Mouse (Mus musculus) neural tube, embryonic 15.5 days (tissue): ENCODE data around the gene Syce3. TPM values are rescaled to one million over a fixed set of nuclear protein-coding genes. Genes with fewer than 3 reads are reported as not detected.
"Not testable (repeated sequence)": the region's sequence is repeated elsewhere in the genome, so short reads cannot be mapped to it uniquely, and the experiment has no call there.

Experiments used
- ATAC-seq: fragments of 200-750 bp; cut with Nextera tagmentation; 2 replicates; pipeline ENCODE4 v1.8.0; 2017; ENCODE audit warnings: mild to moderate bottlenecking, moderate TSS enrichment, moderate library complexity; ENCODE audit not compliant: low FRiP score
- H3K27ac ChIP-seq: fragments of 300-500 bp; sonication (generic); replicated peaks from 2 replicates; pipeline ENCODE4 v1.5.1; 2015; ENCODE audit warnings: mild to moderate bottlenecking, inconsistent platforms
- H3K27me3 ChIP-seq: fragments of 300-500 bp; sonication (generic); replicated peaks from 2 replicates; pipeline ENCODE4 v1.6.1; 2015; ENCODE audit warnings: inconsistent platforms
- H3K36me3 ChIP-seq: fragments of 300-500 bp; sonication (generic); 2 replicates; pipeline ENCODE4 v1.6.1; 2015; ENCODE audit warnings: inconsistent platforms
- H3K4me1 ChIP-seq: fragments of 300-500 bp; sonication (generic); 2 replicates; pipeline ENCODE4 v1.6.1; 2015; ENCODE audit warnings: inconsistent platforms
- H3K4me2 ChIP-seq: fragments of 300-500 bp; sonication (generic); 2 replicates; pipeline ENCODE4 v1.6.1; 2015; ENCODE audit warnings: inconsistent platforms, mild to moderate bottlenecking, moderate library complexity
- H3K4me3 ChIP-seq: fragments of 300-500 bp; sonication (generic); replicated peaks from 2 replicates; pipeline ENCODE4 v1.5.1; 2015; ENCODE audit warnings: mild to moderate bottlenecking, inconsistent platforms
- H3K9ac ChIP-seq: fragments of 300-500 bp; sonication (generic); replicated peaks from 2 replicates; pipeline ENCODE4 v1.6.1; 2015; ENCODE audit warnings: mild to moderate bottlenecking, inconsistent platforms
- H3K9me3 ChIP-seq: fragments of 300-500 bp; sonication (generic); replicated peaks from 2 replicates; pipeline ENCODE4 v1.6.1; 2016; ENCODE audit warnings: inconsistent platforms
- WGBS: fragments of 180-500 bp; shearing (Covaris S2); methylation state at CpG from one replicate; pipeline ENCODE4 v1.1.7; 2015; ENCODE audit warnings: mixed read lengths; 5-methylcytosine and 5-hydroxymethylcytosine counted together
- polyA plus RNA-seq: library from polyadenylated mRNA; unstranded; fragments of >200 nt; fragmentation: Nextera tagmentation; extraction: Ambion mirVana; gene quantifications from 2 replicates; pipeline ENCODE4 v1.2.1, GENCODE M21; 2015

The Syce3 gene
- polyA plus RNA-seq, 1 experiment from 2014 or later = not detected

GRCm38 (mm10) chr15:89431806-89432205 lies 21.5 kb upstream of the Syce3 start:
- peaks cover 29% of the 10 kb centered on the region for H3K4me1 ChIP-seq
- no peak overlapping the region for H3K9ac ChIP-seq
- WGBS = 95% methylated on average over 6 of the region's 6 CpGs
- no peaks in the 10 kb centered on the region for H3K27me3 ChIP-seq
- ATAC-seq = no peak
- H3K4me3 ChIP-seq = no peak overlapping the region
- H3K4me2 ChIP-seq = no peak overlapping the region
- H3K9me3 ChIP-seq = no peaks in the 10 kb centered on the region
- H3K27ac ChIP-seq = no peak overlapping the region
- H3K36me3 ChIP-seq = peaks cover 11% of the 10 kb centered on the region

GRCm38 (mm10) chr15:89431271-89431670 lies 21.0 kb upstream of the Syce3 start:
- Histone ChIP-seq H3K9ac (0 out of 2 replicates have a peak overlapping the region, but pooled peaks have one; percentile 5), H3K4me1 (peaks cover 29% of the 10 kb centered on the region), H3K9me3 (no peaks in the 10 kb centered on the region), H3K36me3 (peaks cover 16% of the 10 kb centered on the region), H3K27me3 (no peaks in the 10 kb centered on the region), H3K27ac (no peak overlapping the region), H3K4me2 (0 out of 2 replicates have a peak overlapping the region, but pooled peaks have one; percentile 89), H3K4me3 (no peak overlapping the region)
- 91% methylated on average over 3 of the region's 3 CpGs for WGBS
- ATAC-seq = no peak

GRCm38 (mm10) chr15:89430771-89431170 lies 20.5 kb upstream of the Syce3 start:
- not testable (repeated sequence) for H3K9me3 ChIP-seq, H3K27me3 ChIP-seq, ATAC-seq, H3K4me3 ChIP-seq, H3K27ac ChIP-seq
- 83% methylated on average over 9 of the region's 9 CpGs for WGBS
- H3K4me2 ChIP-seq = peak overlapping the region; percentile 89
- peaks cover 29% of the 10 kb centered on the region for H3K4me1 ChIP-seq
- 0 out of 2 replicates have a peak overlapping the region, but pooled peaks have one; percentile 5 for H3K9ac ChIP-seq
- H3K36me3 ChIP-seq = peaks cover 21% of the 10 kb centered on the region

- no peaks in the 10 kb centered on the region for H3K9me3 ChIP-seq
- no peak for ATAC-seq
- 46% methylated on average over 6 of the region's 6 CpGs for WGBS
Observed at GRCm38 (mm10) chr15:89430341-89430740, 20.0 kb upstream of the Syce3 start.

GRCm38 (mm10) chr15:89429352-89430221 lies 19.3 kb upstream of the Syce3 start, which contains the start of the genes C730034F03Rik, Gm44502 and Chkb:
C730034F03Rik (plus strand) TSS chr15:89429589.
Gm44502 (minus strand) TSS chr15:89429696.
Chkb (minus strand) TSS chr15:89429908.
- Histone ChIP-seq H3K36me3 (peaks cover 22% of the 10 kb centered on the region), H3K9ac (peak within 1 kb of the TSS; percentile 75), H3K4me3 (peak within 1 kb of the TSS; percentile 88), H3K27ac (peak within 1 kb of the TSS; percentile 93), H3K4me2 (peak within 1 kb of the TSS; percentile 89), H3K27me3 (no peaks in the 10 kb centered on the region), H3K4me1 (peaks cover 29% of the 10 kb centered on the region), H3K9me3 (no peaks in the 10 kb centered on the region)
- ATAC-seq = peak; percentile 95
- WGBS = under 1% methylated on average over 70 of the region's 70 CpGs

More at GRCm38 (mm10) chr15:89430341-89430740, 20.0 kb upstream of the Syce3 start:
- H3K4me3 ChIP-seq = peak overlapping the region; percentile 88
- peak overlapping the region; percentile 93 for H3K27ac ChIP-seq
- peak overlapping the region; percentile 89 for H3K4me2 ChIP-seq
- H3K9ac ChIP-seq = peak overlapping the region; percentile 75
- H3K27me3 ChIP-seq = no peaks in the 10 kb centered on the region
- H3K36me3 ChIP-seq = peaks cover 22% of the 10 kb centered on the region
- H3K4me1 ChIP-seq = peaks cover 29% of the 10 kb centered on the region

GRCm38 (mm10) chr15:89428821-89429351 lies 18.6 kb upstream of the Syce3 start:
- Histone ChIP-seq H3K27me3 (no peaks in the 10 kb centered on the region), H3K4me3 (peak overlapping the region; percentile 88), H3K4me1 (peaks cover 29% of the 10 kb centered on the region), H3K9me3 (no peaks in the 10 kb centered on the region), H3K4me2 (peak overlapping the region; percentile 89), H3K27ac (peak overlapping the region; percentile 93), H3K9ac (peak overlapping the region; percentile 75), H3K36me3 (peaks cover 27% of the 10 kb centered on the region)
- WGBS = 5% methylated on average over 22 of the region's 22 CpGs
- ATAC-seq = peak; percentile 51

- Histone ChIP-seq H3K4me1 (peaks cover 29% of the 10 kb centered on the region), H3K4me3 (peak overlapping the region; percentile 88), H3K27me3 (no peaks in the 10 kb centered on the region), H3K9me3 (no peaks in the 10 kb centered on the region), H3K4me2 (peak overlapping the region; percentile 89), H3K9ac (peak overlapping the region; percentile 75), H3K36me3 (peaks cover 32% of the 10 kb centered on the region), H3K27ac (no peak overlapping the region)
- WGBS = 79% methylated on average over 19 of the region's 19 CpGs
- no peak for ATAC-seq
Observed at GRCm38 (mm10) chr15:89428136-89428790, 18.0 kb upstream of the Syce3 start.

- no peak overlapping the region for H3K4me2 ChIP-seq
- 92% methylated on average over 10 of the region's 10 CpGs for WGBS
- no peak overlapping the region for H3K4me3 ChIP-seq
- no peaks in the 10 kb centered on the region for H3K27me3 ChIP-seq
- H3K36me3 ChIP-seq = peaks cover 36% of the 10 kb centered on the region
- H3K4me1 ChIP-seq = peaks cover 27% of the 10 kb centered on the region
- H3K9me3 ChIP-seq = no peaks in the 10 kb centered on the region
- no peak overlapping the region for H3K9ac ChIP-seq
- H3K27ac ChIP-seq = no peak overlapping the region
- ATAC-seq = no peak
Observed at GRCm38 (mm10) chr15:89426716-89427115, 16.4 kb upstream of the Syce3 start.

- Histone ChIP-seq H3K4me3 (no peak within 1 kb of the TSS), H3K27ac (no peak within 1 kb of the TSS), H3K36me3 (peaks cover 36% of the 10 kb centered on the region), H3K27me3 (no peaks in the 10 kb centered on the region), H3K9ac (no peak within 1 kb of the TSS), H3K9me3 (no peaks in the 10 kb centered on the region), H3K4me2 (no peak within 1 kb of the TSS), H3K4me1 (peaks cover 19% of the 10 kb centered on the region)
- 45% methylated on average over 6 of the region's 6 CpGs for WGBS
- ATAC-seq = no peak
Observed at GRCm38 (mm10) chr15:89425711-89426121, 15.4 kb upstream of the Syce3 start, which contains the start of gene Cpt1b. Cpt1b (minus strand) TSS chr15:89425863.

GRCm38 (mm10) chr15:89424621-89425020 lies 14.3 kb upstream of the Syce3 start:
- H3K27me3 ChIP-seq = no peaks in the 10 kb centered on the region
- no peak overlapping the region for H3K4me2 ChIP-seq
- no peak overlapping the region for H3K27ac ChIP-seq
- WGBS = 90% methylated on average over 8 of the region's 8 CpGs
- H3K9ac ChIP-seq = no peak overlapping the region
- H3K36me3 ChIP-seq = peaks cover 46% of the 10 kb centered on the region
- H3K9me3 ChIP-seq = no peaks in the 10 kb centered on the region
- H3K4me3 ChIP-seq = no peak overlapping the region
- peaks cover 12% of the 10 kb centered on the region for H3K4me1 ChIP-seq
- no peak for ATAC-seq

GRCm38 (mm10) chr15:89421938-89422337 lies 11.6 kb upstream of the Syce3 start:
- no peak overlapping the region for H3K9ac ChIP-seq
- no peak overlapping the region for H3K4me3 ChIP-seq
- ATAC-seq = no peak
- H3K9me3 ChIP-seq = no peaks in the 10 kb centered on the region
- 90% methylated on average over 9 of the region's 9 CpGs for WGBS
- no peaks in the 10 kb centered on the region for H3K4me1 ChIP-seq
- no peak overlapping the region for H3K27ac ChIP-seq
- no peak overlapping the region for H3K4me2 ChIP-seq
- peaks cover 56% of the 10 kb centered on the region for H3K36me3 ChIP-seq
- H3K27me3 ChIP-seq = no peaks in the 10 kb centered on the region
